Mouse (Mus musculus) C2C12 (cell line): Measurements from ENCODE around the gene Aldob.

Experiments used
- CEBPB ChIP-seq: IDR thresholded peaks from one replicate; pipeline ENCODE4 v1.6.1; 2011; ENCODE audit warnings: low read depth, mild to moderate bottlenecking, control low read depth, moderate library complexity
- CTCF ChIP-seq: IDR thresholded peaks from one replicate; pipeline ENCODE4 v1.5.1; 2011; ENCODE audit not compliant: control insufficient read depth, insufficient read depth, insufficient read length

DNA sequence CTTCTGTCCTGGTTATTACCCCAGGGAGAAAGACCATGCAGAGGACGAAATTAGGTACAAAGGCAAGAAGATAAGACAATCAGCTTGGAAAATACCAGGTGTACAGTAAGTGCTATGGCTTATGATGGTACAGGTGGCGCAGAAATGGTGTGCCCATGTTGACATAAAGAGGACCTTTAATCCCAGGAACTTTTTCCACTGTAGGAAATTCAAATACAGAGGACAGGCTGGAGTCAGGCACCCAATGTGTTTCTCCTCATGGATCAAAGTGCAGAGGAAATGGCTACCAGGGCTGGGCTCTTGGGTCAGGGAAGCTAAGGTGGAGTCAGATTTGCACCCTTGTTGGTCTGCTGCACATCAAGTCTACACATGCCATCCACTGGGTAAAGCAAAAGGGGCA lies 40.8 kb upstream of the Aldob start:
- no peak for TF ChIP-seq CTCF
- no peak for TF ChIP-seq CEBPB
